Mouse (Mus musculus) forebrain, embryonic 12.5 days (tissue): ENCODE data around the gene Hhipl1. TPM values are rescaled to one million over a fixed set of nuclear protein-coding genes. Genes with fewer than 3 reads are reported as not detected.

Experiments
- ATAC-seq: fragments of 200-750 bp; cut with Nextera tagmentation; 2 replicates; pipeline ENCODE4 v1.8.0; 2017; ENCODE audit warnings: moderate TSS enrichment; ENCODE audit not compliant: low FRiP score
- H3K27ac ChIP-seq: fragments of 300-500 bp; sonication (generic); 2 replicates; pipeline ENCODE4 v1.5.1; 2016; ENCODE audit warnings: mild to moderate bottlenecking
- H3K27me3 ChIP-seq: fragments of 300-500 bp; sonication (generic); 2 replicates; pipeline ENCODE4 v1.6.1; 2016; ENCODE audit warnings: mild to moderate bottlenecking
- H3K36me3 ChIP-seq: fragments of 300-500 bp; sonication (generic); replicated peaks from 2 replicates; pipeline ENCODE4 v1.6.1; 2016; ENCODE audit warnings: mild to moderate bottlenecking
- H3K4me1 ChIP-seq: fragments of 300-500 bp; sonication (generic); 2 replicates; pipeline ENCODE4 v1.6.1; 2016
- H3K4me2 ChIP-seq: fragments of 300-500 bp; sonication (generic); 2 replicates; pipeline ENCODE4 v1.6.1; 2016; ENCODE audit warnings: mild to moderate bottlenecking, moderate library complexity
- H3K4me3 ChIP-seq: fragments of 300-500 bp; sonication (generic); replicated peaks from 2 replicates; pipeline ENCODE4 v1.5.1; 2016; ENCODE audit warnings: mild to moderate bottlenecking
- H3K9ac ChIP-seq: fragments of 300-500 bp; sonication (generic); 2 replicates; pipeline ENCODE4 v1.6.1; 2016; ENCODE audit warnings: mild to moderate bottlenecking
- H3K9me3 ChIP-seq: fragments of 300-500 bp; sonication (generic); 2 replicates; pipeline ENCODE4 v1.6.1; 2016
- WGBS: fragments of 180-500 bp; shearing (Covaris S2); methylation state at CpG from one replicate; pipeline ENCODE4 v1.1.7; 2016; 5-methylcytosine and 5-hydroxymethylcytosine counted together
- polyA plus RNA-seq: library from polyadenylated mRNA; unstranded; fragments of >200 nt; fragmentation: Nextera tagmentation; extraction: Ambion mirVana; gene quantifications from 2 replicates; pipeline ENCODE4 v1.2.1, GENCODE M21; 2016

Hhipl1 gene
- polyA plus RNA-seq, 1 experiment from 2014 or later: 3.3 TPM

DNA sequence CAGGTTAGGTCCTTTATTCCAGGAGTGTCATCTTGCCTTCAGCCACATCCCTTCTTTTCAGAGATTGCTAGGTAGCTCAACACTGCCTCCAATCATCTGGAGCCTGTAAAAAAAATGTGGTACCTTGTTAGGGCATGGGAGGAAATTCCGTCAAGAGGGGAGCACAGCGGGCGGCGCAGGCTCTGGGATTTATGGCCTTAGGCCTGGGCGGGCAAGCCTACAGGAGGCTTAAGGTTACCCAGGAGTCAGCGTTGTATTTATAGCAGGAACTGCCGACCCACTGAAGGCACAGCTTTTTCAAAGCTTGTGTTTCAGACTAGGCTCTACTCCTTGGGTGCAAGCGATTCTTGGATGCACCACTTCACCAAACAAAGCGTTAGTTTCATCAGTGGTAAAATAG, 67.5 kb downstream of the Hhipl1 start:
- Histone ChIP-seq H3K4me2 (no peak overlapping the region), H3K9ac (no peak overlapping the region), H3K27me3 (no peaks in the 10 kb centered on the region; the same call in 1 of the 2 replicates), H3K4me1 (peaks cover 4% of the 10 kb centered on the region; the same call in 1 of the 2 replicates), H3K36me3 (no peaks in the 10 kb centered on the region), H3K9me3 (no peaks in the 10 kb centered on the region), H3K4me3 (no peak overlapping the region), H3K27ac (no peak overlapping the region)
- WGBS: 81% methylated on average over 9 of the region's 9 CpGs
- ATAC-seq: no peak

DNA sequence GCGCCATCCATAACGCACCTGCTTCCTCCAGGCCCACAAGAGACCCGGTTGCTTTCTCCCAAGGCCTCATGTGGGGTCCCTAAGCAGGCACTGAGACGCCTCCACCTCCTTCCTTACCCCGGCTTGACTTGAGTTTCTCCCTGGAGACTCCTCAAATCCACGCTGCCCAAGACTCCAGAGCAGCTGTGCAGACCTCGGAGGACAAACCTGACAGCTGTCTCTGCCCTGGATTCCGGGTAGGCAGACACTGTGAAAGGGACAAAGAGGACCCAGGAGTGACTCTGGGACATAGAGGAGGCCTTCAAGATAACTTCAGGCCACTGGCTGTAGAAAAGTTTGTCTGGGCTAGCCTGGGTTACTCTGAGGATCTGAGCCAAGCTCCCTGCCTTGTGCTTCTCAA, 68.6 kb downstream of the Hhipl1 start:
- H3K27ac ChIP-seq: no peak overlapping the region
- no peaks in the 10 kb centered on the region for H3K27me3 ChIP-seq
- no peaks in the 10 kb centered on the region for H3K36me3 ChIP-seq
- ATAC-seq: no peak
- peaks cover 4% of the 10 kb centered on the region; the same call in 1 of the 2 replicates for H3K4me1 ChIP-seq
- 83% methylated on average over 8 of the region's 8 CpGs for WGBS
- H3K4me3 ChIP-seq: no peak overlapping the region
- H3K4me2 ChIP-seq: no peak overlapping the region
- H3K9ac ChIP-seq: no peak overlapping the region
- H3K9me3 ChIP-seq: no peaks in the 10 kb centered on the region

DNA sequence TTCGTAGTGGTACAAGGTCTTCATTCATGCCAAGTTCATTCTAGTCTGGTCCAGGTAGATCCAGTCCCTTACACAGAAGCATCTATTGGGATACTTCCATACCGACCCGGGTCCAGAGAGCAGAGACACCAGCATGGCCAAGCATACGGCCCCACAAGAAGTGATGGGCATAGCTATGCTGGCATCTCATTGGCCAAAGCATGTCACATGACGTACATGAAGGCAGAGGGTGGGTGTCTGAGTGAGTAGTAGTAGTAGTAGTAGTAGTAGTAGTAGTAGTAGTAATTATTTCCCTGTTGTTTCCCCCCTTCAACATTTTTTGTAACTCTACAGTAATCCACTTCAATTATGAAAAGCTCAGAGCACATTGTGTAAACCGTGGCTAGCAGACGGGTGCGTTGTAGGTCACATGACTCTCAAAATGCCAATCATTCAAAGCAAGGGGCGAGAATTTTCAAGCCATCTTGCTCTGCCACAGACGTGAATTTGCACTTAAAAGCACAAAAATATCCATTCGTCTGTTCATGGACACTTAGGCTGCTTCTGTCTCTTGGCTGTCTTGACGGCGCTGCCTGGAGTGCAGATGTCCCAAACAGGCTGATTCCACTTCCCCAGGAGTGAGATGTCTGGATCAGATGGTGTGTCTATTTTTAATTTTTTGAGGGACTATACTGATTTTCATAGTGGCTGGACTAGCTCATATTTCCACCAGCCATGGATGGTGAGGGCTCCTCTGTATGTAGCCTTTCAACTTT, 72.5 kb downstream of the Hhipl1 start:
- H3K27me3 ChIP-seq: no peaks in the 10 kb centered on the region
- H3K4me2 ChIP-seq: no peak overlapping the region
- WGBS: 87% methylated on average over 13 of the region's 13 CpGs
- no peaks in the 10 kb centered on the region for H3K9me3 ChIP-seq
- H3K27ac ChIP-seq: no peak overlapping the region
- no peaks in the 10 kb centered on the region for H3K36me3 ChIP-seq
- no peak for ATAC-seq
- H3K4me1 ChIP-seq: peaks cover 4% of the 10 kb centered on the region; the same call in 1 of the 2 replicates
- no peak overlapping the region for H3K4me3 ChIP-seq
- H3K9ac ChIP-seq: no peak overlapping the region

Other genes with a start within 250 kb of the Hhipl1 start
- 103 and 112 TPM in 2 replicates for gene Setd3, start 127.0 kb upstream of the Hhipl1 start, polyA plus RNA-seq
- 4.7 and 5.4 TPM in 2 replicates for gene Ccnk, start 126.7 kb upstream of the Hhipl1 start, polyA plus RNA-seq
- 10.7 and 14.7 TPM in 2 replicates for gene Ccdc85c, start 30.8 kb upstream of the Hhipl1 start, polyA plus RNA-seq
- gene Cyp46a1, start 28.1 kb downstream of the Hhipl1 start, polyA plus RNA-seq: 24.4 and 24.6 TPM in 2 replicates
- gene Eml1, start 64.7 kb downstream of the Hhipl1 start, polyA plus RNA-seq: 82.4 and 83.0 TPM in 2 replicates
- gene Evl, start 248.4 kb downstream of the Hhipl1 start, polyA plus RNA-seq: 121 and 124 TPM in 2 replicates